Mouse (Mus musculus): ENCODE data around the gene Smpd3. TPM values are rescaled to one million over a fixed set of nuclear protein-coding genes. Genes with fewer than 3 reads are reported as not detected.

Smpd3 gene
- not detected for polyA plus RNA-seq (2017; shearing (Covaris generic))

DNA sequence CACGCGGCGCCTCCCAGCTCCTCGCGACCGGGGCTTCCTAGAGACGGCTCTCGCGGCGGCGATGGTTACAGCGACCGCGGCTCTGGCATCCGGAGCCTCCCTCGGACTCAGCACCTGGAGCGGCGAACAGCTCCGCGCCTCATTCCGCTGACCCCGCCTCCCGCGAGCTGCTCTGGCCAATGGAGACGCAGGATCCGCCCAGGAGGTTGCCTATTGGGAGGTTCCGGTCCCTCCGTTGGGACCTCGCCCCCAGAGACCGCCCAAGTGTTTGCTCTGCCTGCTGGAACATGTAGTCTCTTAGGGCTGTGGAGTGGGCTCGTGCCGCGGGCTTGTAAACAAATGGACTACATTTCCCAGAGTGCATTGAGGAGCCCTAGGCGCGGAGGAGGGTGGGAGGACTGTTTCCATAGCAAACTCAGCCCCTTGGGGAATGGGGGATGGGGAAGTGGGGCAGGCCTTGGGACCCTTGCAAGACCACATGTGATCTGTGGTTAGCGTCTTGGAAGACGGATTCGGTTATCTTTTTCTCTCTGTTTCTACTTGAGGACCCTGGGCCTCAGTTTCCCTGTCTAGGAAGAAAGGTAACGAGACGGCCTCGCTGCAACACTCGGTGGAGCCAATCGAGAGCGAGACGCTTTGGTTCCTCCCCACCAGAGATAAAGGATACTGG is at the start of gene Smpd3:
Gene Smpd3, minus strand, starts transcription at position 137 of the 670 bp plus-strand sequence.
- peak; percentile 100 for ATAC-seq

GRCm38 (mm10) chr8:106381026-106381425 is 43.2 kb upstream of the Smpd3 start:
- ATAC-seq, result no peak

DNA sequence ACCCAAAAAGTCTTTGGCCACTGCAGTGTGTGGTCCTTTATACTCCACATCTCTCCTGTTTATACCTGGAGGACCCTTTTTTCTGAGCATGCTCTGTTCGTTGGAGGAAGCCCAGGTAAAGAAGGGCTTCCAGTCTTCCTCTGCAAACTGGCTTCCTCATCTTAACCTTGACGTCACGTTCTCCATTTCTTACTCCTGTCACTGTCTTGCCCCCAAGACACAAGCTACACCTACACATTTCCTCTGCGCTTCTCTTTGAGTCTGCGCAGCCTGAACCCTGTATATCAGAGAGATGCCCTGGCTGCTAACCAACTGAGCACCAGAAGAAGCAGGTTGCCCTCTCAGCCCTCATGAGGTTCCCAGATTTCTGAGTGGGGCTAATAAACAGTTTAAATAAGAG is 41.6 kb upstream of the Smpd3 start:
- peak; percentile 56 for ATAC-seq

- ATAC-seq, result no peak
These were observed 40.8 kb upstream of the Smpd3 start for GRCm38 (mm10) chr8:106378501-106379048.

DNA sequence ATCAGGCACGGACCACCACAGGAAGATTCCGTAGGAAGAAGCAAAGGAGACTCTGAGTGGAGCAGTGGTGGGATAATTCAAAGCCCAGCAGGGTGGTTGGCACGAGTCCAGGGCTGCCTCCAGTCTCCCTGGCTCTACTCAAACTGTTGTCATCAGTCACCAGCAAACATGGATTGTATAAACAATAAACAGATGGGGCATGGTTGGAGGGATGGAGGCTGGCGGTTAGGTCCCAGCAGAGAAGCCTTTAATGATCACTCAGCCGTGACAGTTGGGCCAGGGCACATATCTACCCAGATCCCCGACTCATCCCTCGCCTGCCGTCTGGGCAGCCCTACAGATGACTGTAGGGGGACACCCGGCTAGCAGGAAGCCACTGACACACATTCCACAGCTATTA is 39.1 kb upstream of the Smpd3 start:
- ATAC-seq, result no peak

- no peak for ATAC-seq
These were observed 38.2 kb upstream of the Smpd3 start for GRCm38 (mm10) chr8:106375957-106376356.

DNA sequence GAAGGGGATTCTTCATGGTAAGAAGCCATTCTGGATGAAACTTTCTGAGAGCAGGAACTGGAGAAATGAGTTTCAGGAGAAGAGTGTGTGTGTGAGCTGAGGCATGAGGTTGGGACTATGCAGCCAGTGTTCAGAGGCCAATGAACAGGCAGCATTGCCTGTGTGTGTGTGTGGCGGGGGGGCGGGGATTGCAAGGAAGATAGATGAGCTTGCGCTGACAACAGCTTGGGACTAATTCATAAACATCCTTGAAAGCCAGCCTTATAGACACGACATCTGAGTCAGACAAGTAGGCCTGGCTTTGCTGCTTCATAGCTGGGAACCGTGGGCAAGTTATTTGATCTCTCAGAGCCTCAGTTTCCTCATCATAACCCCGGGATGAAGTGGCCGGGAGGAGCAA is 31.3 kb upstream of the Smpd3 start:
- no peak for ATAC-seq

DNA sequence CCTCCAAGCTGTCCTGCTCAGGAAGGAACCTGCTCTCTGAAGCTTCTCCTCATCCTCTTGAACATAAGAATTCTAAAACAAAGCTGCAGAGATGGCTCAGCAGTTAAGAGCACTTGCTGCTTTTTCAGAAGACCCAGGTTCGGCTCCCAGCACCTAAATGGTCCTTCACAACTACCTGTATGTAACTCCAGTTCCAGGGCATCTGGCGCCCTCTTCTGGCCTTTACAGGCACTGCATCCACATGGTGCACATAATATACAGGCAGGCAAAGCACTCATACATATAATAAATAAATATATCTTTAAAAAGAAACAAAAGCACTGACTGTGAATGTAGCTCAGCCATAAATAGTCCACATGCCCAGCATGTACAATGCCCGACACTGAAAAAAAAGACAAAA is 30.7 kb upstream of the Smpd3 start:
- no peak for ATAC-seq

DNA sequence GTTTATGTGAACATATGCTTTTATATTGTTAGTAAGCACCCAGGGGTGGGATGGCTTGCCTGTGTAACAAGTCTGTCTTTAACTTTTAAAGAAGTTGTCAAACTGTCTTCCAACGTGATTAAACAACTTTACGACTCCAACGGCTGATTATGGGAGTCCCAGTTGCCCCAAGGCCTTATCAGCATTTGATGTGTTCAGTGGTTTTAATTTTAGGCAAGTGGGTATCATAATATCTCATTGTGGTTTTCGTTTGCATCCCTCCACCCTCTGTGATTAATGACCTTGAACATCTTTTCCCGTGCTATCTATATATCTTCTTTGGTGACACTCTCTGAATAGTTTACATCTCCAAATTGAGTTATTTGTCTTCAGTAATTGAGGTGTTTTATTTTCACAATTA is 27.0 kb upstream of the Smpd3 start:
- no peak for ATAC-seq

GRCm38 (mm10) chr8:106364278-106364677 is 26.5 kb upstream of the Smpd3 start:
- no peak for ATAC-seq

DNA sequence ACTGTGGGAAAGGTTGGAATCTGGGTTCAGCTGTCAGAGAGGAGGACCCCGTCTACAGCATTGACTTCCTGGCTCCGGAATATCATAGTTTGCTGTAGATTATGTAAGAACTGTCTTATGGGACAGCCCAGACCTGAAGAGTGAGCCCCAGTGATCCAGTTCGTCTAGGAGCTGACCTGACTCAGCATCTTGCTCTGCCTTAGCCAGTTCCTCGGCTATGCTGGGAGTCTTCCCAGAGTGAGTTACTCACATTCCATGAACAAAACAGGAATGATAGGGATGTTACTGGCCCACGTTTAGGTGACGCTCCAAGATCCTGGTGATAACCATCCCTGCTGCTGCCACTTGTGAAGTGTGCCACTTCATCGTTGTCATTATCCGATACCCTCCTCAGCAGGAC is 25.5 kb upstream of the Smpd3 start:
- no peak for ATAC-seq

DNA sequence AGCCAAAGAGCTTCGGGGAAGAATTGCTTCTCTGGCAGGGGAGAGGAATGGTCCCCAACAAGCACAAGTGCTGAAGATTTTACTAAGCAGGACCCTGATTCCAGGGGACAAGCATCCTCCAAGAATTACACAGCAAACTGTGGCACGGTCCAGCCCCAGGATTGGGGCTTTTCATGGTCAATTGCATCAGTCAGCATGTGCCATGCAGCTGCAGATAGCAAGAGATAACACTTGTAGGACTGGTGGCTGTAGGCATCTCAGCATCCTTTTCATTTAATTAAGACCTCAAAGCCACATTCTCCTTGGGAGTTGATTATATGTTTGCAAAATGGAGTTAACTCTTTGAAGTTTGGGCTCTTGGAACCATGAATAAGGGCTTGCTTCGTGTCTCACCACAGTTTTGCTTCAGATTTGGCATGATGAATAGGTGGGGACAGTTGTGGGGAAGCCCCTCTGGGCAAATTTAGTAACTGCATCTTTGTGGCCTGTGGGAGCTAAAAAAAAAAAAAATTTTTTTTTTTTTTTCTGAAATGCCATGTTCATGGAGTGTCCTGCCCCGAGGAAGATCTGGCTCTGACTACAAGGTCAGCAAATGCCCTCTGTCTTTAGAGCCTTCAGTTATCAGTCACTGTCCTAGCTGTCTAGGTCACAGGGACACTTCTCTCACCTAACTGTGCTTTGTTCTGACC is 22.0 kb upstream of the Smpd3 start:
- no peak for ATAC-seq

DNA sequence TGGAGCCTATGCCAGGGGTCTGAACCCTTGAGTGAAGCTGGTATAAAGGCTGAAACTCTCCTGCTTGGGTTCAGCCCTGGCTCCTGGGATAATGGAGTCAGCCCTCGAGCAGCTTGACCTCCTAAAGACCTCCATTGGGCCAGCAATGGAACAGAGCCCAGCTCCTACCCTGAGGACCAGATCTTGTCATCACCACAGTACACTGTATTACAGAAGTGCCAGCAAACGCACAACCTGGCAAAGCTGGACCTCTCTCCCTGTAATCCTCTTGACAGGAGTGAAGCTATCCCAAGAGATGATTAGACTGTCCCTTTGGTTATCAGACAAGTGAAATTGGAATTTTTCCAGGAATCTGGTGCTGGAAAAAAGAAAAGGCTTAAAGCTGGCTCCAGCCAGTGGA is 13.3 kb upstream of the Smpd3 start:
- ATAC-seq, result no peak

DNA sequence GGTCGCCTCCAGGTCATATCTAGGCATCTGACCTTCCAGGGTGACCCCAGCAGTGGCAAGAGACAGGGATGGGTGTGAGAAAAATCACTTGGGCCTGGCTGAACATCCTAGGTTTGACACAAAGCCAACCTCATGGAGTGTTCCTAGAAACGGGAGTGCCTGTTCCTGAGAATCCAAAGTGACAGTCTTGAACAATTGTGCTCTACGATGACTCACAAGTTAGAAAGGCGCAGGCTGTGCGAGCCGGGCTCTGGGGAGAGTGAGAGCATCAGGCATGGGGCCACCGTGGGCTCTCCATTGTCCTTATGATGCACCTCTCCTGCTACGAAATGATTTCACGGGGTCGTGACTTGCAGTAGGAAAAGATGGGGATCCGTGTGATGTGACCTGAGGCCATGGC is 11.6 kb upstream of the Smpd3 start:
- ATAC-seq, result no peak

DNA sequence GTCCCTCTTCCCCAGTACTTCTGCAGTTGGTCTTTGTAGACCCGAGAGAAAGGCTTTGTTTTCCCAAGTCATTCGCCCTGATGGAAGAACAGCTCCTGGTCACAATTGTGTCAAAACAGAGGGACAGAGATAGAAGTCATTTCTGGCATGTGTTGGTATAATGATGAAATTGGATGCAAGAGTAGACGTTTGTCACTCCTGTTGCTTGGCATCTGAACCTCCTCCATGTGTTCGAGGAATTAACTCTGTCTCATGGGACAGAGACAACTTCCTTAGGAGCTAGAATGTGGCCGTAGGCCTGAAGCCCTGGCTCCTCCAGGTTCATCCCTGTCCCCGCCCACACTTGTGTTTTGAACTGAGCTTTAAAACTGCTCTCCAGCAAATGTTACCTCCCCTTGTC is 8.3 kb upstream of the Smpd3 start:
- no peak for ATAC-seq

DNA sequence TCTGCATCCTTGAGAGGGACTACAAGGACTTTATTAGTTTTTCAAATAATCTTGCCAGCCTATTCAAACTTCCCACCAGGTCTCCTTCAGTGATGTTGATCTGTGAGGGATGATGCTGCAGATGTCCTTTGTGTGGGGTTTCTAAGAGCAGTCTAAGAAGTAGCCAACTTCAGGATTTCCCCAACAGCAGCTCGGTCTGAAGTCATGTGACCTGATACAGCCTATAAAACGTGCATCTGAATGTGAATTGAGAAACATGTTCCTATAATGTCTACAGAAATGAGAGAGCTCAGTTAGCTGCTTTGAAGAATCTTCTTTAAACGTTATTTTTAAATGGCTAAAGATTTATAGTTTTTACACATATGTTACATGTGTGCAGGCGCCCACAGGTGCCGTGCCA is 5.7 kb upstream of the Smpd3 start:
- ATAC-seq, result no peak

- ATAC-seq, result no peak
These were observed 5.0 kb upstream of the Smpd3 start for GRCm38 (mm10) chr8:106342828-106343227.

- no peak for ATAC-seq
These were observed 987 bp upstream of the Smpd3 start for GRCm38 (mm10) chr8:106338741-106339209.

DNA sequence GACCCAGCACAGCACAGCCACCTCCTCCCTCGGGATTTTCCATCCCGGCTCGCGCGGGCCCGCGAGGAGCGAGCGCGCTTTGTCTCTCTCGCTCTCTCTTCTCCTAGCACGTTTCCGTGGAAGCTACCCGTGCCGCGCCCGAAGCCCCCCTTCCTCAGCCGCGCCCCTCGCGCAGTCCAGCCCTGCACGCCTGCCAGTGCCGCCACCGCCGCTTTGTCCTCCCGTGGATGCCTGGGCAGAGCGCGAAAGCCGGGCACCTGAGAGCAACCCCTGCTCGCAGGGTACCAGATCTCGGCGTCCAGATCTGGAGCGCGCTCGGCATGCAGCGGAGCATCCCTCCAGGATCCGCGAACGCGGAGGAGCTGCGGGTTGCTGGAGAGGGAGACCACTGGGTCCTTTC is 1.2 kb downstream of the Smpd3 start:
- ATAC-seq, result no peak

DNA sequence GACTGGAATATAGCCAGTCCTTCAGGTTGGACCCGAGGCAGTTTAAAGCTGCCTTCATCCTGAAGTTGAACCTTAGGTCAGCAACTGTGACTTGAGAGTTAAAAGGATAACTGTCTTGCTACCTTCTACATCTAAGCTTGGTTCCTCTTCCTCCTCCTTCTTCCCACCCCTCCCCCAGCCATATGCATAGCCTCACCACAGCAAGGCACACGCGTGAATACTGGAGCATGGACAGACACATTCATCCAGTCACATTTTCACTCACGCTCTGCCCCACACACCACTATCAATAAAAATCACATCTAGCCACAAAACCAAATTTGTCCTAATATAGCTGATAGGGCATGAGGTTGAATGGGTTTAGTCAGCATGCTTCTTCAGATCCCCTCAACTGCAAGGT is 1.8 kb downstream of the Smpd3 start:
- ATAC-seq, result no peak

GRCm38 (mm10) chr8:106335196-106335595 is 2.6 kb downstream of the Smpd3 start:
- ATAC-seq, result no peak

DNA sequence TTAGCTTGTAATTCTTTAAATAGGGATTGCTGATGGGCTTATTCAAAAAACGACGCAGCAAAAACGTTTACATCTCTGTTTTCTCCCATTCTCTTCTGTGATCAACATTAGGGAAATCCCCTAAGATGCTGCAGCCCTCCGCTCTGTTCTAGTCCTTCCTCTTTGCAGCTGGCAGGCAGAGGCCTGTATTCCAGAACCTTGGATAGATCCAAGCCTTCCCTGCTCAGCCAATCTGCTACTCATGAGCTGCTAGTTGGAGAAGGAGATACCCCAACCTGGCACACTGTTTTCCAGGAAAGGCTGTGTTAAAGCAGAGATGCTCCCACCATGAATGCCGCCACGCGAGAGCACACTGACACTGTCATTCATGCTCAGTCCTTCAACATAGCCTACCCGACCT is 4.4 kb downstream of the Smpd3 start:
- no peak for ATAC-seq

- ATAC-seq, result no peak
These were observed 5.3 kb downstream of the Smpd3 start for GRCm38 (mm10) chr8:106332498-106332897.

- ATAC-seq, result no peak
These were observed 11.2 kb downstream of the Smpd3 start for GRCm38 (mm10) chr8:106326624-106327023.
